Mouse (Mus musculus) liver, embryonic 14.5 days (tissue): Measurements from ENCODE around the gene Mcat.

Source experiments
- CTCF ChIP-seq: IDR thresholded peaks from 2 replicates; pipeline ENCODE4 v1.5.1; 2016; ENCODE audit warnings: antibody characterized with exemption, low read depth, control low read depth
- EP300 ChIP-seq: IDR thresholded peaks from 2 replicates; pipeline ENCODE4 v1.6.1; 2016; ENCODE audit warnings: antibody characterized with exemption, low read depth

DNA sequence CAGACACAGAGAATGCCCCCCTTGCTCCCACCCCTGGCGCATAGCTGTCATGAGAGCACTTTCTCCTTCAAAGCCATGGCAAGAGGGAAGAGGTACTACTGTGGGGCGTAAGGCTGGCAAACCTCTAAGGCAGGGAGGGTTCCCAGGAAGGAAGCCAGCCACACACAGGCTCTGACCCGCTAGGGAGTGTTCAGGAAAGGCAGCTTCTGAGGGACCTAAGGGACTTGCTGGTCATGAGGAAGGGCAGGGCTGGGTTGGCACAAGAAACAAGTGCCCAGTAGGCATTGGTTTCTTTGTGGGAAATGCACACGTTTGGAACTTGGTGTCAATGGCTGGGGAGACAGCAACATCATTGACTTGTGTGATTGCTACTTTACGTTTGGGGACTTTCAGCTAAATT is 2.4 kb upstream of the Mcat start:
- TF ChIP-seq CTCF (no peak), EP300 (no peak)
